13 mouse cellular contexts compared by ENCODE assay signal in the genomic region with DNA sequence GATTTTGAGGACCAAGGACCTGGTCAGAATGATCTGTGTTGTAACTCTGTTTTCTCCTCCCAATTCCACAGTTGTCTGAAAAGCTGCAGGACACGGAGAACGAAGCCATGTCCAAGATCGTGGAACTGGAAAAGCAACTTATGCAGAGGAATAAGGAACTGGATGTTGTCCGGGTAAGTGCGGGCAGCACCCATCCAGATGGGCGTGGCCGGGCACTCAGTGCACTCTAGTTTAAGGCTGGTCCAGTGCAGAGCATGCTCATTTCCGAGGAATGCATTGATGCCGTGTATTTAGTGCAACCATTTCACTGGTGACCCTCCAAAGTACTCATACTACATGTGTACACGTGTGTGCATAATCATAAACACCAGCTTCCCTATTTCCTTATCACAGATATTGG.
"Had no signal": no experiment of that assay in that cellular context is flagged by ENCODE, and none has a peak within 500 bp of the region (broad histone marks: within the 10 kb centered on the region; RNA-seq: fewer than 3 reads in every experiment).

No protein-coding gene starts in this region.

- H3K27ac ChIP-seq: kidney, postnatal 0 days; limb, embryonic 15.5 days; liver, embryonic 12.5 days; lung, embryonic 15.5 days; midbrain, embryonic 10.5 days; neural tube, embryonic 15.5 days had no signal

- H3K36me3 ChIP-seq: liver, embryonic 12.5 days; lung, embryonic 15.5 days had no signal

- H3K4me1 ChIP-seq: limb, embryonic 15.5 days; liver, embryonic 12.5 days; midbrain, embryonic 10.5 days had no signal

- H3K4me2 ChIP-seq: limb, embryonic 15.5 days; liver, embryonic 12.5 days; lung, embryonic 15.5 days; neural tube, embryonic 15.5 days had no signal

- H3K27me3 ChIP-seq: limb, embryonic 15.5 days; liver, embryonic 12.5 days; lung, embryonic 15.5 days; neural tube, embryonic 15.5 days had no signal

- H3K9ac ChIP-seq: limb, embryonic 15.5 days; liver, embryonic 12.5 days; lung, embryonic 15.5 days; neural tube, embryonic 15.5 days had no signal

- H3K4me3 ChIP-seq: limb, embryonic 15.5 days; liver, embryonic 12.5 days; lung, embryonic 15.5 days; midbrain, embryonic 10.5 days; myocyte; neural tube, embryonic 15.5 days had no signal

- H3K9me3 ChIP-seq: limb, embryonic 15.5 days; liver, embryonic 12.5 days; lung, embryonic 15.5 days; midbrain, embryonic 10.5 days; neural tube, embryonic 15.5 days had no signal

- ATAC-seq: liver, embryonic 12.5 days had no signal

- DNase-seq: kidney, adult 9 months; kidney, postnatal 36 days; layer of hippocampus, adult 9-11 months; midbrain, embryonic 14.5 days; thymus, adult 18-20 months; thymus, postnatal 14 days had no signal
